Mouse (Mus musculus) spleen, postnatal 14 days (tissue): ENCODE data around the gene Gucy2c.

Experiments used
- DNase-seq, 2 experiments: peaks; one replicate each; pipeline ENCODE4 v3.0.0; 2021 to 2022; ENCODE audit warnings: low spot score in 2 of 2

The Gucy2c gene

DNA sequence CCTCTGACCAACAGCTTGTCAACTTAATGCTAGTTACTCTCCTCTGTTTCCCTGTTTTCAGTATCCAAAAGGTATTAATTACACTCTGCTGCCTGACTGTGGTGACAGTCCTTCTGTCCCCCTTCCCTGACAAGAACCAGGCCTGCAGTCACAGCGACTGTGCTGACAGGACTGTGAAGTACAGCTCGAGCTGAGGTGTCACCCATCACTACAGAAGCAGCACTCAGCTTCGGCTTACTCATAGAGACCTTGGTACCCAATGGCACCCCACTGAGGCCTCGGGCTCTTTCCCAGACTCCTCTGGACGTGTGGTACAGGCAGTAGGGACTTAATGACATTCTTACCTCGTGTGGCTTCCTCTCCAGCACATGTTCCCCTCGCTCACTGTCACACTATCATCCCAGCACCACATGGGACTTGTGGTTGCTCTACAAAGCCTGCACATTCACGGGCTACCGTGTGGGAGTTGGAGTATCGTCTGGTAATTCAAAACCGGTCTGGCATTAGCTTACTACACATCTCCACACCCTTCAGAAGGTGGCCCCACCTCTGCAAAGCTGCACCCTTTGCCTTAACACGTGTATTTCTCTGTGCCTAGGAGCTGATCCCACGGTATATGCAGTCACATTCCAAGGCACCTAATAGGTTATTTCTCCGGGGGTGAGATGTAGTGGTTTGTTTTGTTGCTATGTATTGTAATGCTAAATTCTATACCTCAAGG, 113.1 kb downstream of the Gucy2c start:
- no peak for DNase-seq

DNA sequence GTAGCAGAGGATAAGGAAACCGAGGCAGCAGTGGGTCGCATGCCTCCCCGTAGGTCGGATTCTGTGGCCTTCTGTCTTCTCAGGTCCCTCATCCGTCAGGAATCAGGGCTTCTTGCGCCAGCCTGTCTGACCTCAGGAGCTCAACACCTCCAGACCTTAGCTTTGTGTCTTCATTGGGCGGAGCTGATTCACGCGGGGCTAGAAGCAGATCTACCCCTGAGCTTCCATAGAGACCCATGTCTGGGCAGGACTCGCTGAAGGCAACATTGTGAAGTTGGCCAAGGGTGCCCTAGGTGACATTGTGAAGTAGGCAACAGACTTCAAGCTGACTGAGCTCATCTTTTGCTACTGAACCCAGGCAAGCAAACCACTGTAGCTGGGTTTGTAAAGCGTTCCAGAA, 119.5 kb downstream of the Gucy2c start:
- DNase-seq = no peak

DNA sequence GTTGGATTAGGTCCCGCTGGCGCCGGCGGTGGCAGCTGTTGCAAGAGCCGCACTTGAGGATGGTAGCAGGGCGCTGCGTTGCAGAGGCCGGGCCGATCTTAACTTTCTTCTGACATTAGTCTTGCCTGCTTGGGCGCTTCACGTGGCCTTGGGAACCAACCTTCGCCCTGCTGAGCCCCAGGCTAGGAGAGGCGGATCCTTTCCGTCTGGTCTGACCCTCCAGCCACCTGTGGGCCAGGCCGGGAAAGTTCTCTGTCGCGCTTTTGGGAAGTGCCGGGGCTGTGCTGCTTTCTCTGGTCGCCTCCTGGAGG, 119.9 kb downstream of the Gucy2c start, which contains the start of gene Plbd1:
Plbd1 (minus strand) TSS at position 223 of the 311 bp plus-strand sequence.
- no peak for DNase-seq

DNA sequence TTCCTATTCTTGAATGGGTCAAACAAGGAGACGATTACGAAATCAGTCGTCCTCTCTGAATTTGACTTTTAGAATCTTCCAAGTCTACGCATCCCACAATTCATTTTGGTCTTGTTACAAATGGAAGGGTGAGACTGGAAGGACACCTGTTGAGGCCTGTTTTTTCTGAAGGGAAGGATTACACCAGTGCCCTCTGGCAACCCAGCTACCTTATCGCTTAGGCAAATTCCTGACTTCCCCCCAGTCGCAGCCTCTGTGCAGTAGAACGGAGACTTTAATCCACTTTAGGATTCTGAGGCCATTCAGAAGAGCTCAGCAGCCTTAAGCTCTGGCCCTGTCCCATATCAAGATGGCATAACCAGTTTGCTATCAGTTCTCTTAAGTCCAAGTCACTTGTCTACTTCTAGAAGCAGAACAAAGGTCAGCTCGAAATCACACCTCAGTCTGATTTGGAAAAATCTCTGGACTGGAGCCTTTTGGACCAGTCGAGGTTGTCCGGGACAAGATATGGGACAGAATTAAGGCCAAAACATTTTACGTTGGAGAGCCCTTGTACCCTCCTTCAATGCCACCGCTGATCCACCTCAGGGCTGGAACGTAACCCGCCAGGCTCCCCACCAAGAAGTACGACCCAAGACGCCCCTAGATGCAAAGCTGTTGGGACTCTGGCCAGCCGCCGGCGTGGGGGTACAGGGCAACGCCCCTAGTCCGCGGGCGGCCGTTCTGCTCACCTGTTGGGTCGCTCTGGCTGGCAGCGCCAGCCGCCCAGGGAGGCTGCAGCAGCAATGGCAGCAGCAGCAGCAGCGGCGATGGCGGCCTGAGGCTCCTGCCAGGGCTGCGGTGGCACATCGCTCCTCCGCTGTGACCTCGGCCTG, 120.5 kb downstream of the Gucy2c start:
- DNase-seq = peak in 1 of 2 experiments; percentile 16

DNA sequence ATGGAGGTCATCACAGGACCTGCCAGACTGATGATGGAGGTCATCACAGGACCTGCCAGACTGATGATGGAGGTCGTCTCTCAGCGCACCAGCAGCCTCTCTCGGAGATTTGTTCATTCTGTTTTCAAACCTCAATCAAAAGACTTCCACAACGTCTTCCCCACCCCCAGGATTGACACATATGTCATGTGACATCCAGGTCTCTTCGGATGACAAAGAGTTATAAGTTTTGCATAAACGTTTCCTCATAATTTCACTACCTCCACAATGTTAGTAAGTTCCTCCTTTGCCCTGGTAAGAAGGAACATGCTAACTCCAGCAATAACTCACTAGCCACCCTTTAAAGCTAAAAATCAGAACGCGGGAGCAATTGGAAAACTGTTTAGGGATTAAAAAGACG, 122.3 kb downstream of the Gucy2c start:
- no peak for DNase-seq

DNA sequence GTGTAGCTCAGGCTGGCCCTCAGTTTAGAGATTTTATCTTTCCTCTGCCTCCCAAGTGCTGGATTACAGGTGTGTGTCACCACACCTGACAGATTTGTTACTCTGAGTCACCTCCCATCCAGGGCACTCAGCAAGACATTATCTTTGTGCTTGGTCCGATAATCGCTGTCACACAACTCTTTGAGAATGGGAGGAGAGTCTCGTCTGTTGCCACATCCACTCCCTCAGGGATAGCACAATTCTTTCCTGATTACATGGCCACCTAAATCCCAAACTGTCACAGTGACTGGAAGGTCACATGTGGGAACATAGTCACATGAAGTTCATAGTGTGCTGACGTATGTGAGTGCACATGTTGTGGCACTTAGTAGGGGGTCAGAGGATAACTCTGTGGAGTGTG, 123.3 kb downstream of the Gucy2c start:
- DNase-seq = no peak

DNA sequence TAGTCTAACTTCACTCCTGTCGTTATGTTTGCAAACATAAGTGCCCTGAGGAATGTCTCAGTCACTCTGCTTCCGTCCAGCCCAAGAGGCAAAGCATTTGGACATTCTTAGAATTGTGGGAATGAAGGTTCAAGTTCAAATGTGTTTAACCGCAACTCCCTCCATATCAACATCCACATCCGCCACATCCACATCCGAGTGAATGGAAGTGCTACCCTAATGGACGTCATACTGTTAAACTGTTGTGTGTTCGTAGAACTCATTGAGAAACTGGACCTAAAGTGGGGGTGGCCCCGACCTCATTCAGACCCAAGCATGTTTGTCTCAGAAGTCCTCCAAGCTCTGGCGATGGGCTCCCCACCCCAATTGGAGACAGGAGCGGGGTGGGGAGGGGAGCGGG, 125.8 kb downstream of the Gucy2c start:
- no peak for DNase-seq

DNA sequence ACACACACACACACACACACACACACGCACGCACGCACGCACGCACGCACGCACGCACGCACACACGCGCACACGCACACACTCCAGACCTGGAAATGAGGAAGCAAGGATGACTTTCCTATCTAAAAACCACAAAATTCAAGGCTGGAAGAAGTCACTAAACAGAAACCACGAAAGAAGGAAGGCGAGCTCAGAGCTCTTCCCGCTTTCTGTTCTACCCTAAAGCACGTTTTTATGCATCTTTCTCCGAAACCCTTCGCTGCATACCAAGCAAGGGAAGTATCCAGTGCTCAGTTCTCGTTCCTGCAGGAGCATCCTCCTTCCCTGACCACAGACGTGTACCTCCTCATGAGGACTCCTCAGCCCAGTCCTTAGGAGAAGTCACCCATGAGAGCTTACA, 127.1 kb downstream of the Gucy2c start:
- DNase-seq = no peak

DNA sequence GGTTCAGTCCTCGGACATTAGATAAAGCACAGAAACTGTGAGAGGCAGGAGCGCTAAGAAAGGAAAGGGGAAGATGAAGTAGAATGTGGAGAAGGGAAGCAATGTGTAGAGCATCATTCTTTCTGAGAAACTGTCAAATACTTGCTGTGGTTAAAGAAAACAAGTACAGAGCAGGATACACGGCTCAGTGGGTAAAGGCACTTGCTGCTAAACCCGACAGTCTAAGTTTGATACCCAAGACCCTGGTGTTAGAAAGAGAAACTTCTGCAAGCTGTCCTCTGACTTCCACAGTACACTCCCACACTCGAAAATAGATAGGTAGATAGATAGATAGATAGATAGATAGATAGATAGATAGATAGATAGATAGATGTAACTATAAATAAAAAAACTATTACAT, 128.2 kb downstream of the Gucy2c start:
- DNase-seq = no peak

DNA sequence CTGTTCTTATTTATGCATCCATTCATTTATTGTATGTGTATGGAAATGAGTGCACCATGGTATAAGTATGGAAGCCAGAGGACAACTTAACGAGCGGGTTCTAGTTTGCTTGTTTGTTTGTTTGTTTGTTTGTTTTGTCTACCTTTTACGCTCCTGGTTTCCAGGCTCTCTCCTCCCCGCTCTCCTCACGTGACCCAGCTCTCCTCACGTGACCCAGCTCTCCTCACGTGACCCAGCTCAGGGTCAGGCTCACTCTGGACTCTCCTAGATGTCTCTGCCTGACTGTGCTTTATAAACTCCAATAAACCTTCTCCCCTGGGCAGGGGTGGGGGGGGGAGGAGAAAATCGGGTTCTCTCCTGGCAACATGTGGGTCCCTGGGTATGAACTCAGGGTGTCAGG, 130.9 kb downstream of the Gucy2c start:
- DNase-seq = no peak

DNA sequence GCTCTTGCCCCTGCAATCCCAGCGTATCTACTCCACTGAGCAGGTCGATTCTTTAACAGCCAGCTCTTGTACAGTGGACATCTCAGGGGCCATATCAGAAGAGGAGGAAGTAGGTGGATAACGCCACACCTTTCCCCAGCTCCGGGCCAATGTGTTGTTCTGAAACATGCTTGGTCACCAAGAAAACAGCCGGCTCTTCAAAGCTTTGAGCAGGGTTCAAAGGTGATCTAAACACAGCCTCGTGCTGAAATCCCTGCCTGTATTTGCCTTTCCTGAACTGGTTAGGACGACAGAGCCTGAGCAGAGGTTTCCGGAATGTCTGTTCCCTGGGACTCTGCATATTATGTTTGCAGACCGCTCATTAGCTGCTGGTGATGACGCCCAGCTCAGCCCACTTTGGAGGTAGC, 134.1 kb downstream of the Gucy2c start:
- no peak for DNase-seq
